Mouse (Mus musculus): ENCODE measurements around the gene Crebl2.

The Crebl2 gene

DNA sequence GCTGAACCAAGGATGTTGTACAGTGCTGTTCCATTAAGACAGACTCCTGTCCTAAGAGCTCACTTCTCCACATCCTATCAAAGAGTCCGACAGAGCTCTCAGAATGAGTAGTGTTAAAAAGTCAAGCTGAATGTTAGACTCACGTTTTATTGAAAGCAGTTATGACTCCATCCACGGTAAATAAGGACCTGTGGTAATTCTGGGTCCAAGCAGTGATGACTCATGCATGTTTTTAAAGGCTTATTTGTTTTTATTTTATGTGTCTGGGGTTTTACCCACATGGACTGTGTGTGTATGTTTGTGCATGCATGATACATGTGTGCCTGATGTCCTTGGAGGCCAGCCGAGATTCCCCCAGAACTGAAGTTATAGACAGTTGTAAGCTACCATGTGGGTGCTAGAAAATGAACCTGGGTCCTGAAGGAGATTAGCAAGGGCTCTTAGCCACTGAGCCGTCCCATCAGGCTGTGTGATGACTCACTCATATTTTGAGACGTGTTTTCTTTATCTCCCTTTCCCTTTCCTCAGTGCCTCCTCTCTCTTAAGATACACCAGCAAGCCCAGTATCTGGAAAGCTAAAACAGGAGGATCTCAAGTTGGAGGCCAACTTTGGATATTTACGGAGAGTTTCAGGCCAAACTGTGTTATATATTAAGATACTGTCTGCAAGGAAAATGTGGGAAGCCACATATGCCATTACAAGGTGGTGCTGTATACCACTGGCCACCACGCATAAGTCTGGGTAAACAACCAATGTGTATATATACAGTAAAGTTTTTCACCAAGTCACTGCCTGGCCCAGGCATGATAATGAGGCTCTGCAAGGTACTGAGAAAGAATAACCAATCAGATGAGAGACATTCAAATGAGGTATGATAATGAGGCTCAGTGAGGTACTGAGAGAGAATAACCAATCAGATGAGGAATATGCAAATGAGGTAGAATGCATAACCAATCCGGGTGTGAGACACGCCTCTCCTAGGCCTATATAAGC lies 74.2 kb downstream of the Crebl2 start:
- POLR2A ChIA-PET = interaction anchor here in 3 of 4 experiments (0.5 to 14.4 kb wide), 13 partner anchors 9 to 164 kb away, joined by 3 to 264 read pairs (median 3); partner anchors contain the start of gene Cdkn1b (in 2 of the 3)
- CTCF ChIA-PET = interaction anchor here in 1 of 4 experiments (0.5 kb wide), 1 partner anchor 260 kb away, joined by 4 read pairs; no protein-coding TSS in a partner anchor

DNA sequence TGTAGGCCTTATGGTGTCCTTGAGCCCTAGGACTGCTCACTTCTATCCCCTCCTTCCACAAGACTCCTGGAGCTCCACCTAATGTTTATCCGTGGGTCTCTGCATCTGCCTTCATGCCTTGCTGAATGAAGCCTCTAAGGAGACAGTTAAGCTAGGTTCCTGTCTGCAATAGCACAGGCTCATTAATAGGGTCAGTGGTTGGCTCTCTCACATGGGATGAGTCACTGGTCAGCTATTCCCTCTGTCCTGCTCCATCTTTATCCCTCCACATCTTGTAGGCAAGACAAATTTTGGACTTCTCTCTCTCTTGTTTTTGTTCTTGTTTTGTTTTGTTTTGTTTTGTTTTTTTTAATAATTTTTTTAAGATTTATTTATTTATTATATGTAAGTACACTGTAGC lies 75.9 kb downstream of the Crebl2 start:
- CTCF ChIA-PET = no interaction called here
- POLR2A ChIA-PET = interaction anchor here in 2 of 4 experiments (0.9 to 14.4 kb wide), 6 partner anchors 8 to 23 kb away, joined by 3 to 264 read pairs (median 5); partner anchors contain the start of genes Cdkn1b (in 2 of the 2) and Gpr19 (in 2 of the 2)
